Mouse (Mus musculus) A20 (cell line): Measurements from ENCODE around the gene Foxr1.
A peak's percentile ranks its signal among the peaks of the same experiment; 100 is the strongest.
"Not testable (repeated sequence)": the region's sequence is repeated elsewhere in the genome, so short reads cannot be mapped to it uniquely, and the experiment has no call there.

Experiments used
- DNase-seq: peaks from one replicate; pipeline ENCODE4 v3.0.0-alpha.2; 2011; ENCODE audit warnings: low read depth, low spot score

Gene Foxr1

DNA sequence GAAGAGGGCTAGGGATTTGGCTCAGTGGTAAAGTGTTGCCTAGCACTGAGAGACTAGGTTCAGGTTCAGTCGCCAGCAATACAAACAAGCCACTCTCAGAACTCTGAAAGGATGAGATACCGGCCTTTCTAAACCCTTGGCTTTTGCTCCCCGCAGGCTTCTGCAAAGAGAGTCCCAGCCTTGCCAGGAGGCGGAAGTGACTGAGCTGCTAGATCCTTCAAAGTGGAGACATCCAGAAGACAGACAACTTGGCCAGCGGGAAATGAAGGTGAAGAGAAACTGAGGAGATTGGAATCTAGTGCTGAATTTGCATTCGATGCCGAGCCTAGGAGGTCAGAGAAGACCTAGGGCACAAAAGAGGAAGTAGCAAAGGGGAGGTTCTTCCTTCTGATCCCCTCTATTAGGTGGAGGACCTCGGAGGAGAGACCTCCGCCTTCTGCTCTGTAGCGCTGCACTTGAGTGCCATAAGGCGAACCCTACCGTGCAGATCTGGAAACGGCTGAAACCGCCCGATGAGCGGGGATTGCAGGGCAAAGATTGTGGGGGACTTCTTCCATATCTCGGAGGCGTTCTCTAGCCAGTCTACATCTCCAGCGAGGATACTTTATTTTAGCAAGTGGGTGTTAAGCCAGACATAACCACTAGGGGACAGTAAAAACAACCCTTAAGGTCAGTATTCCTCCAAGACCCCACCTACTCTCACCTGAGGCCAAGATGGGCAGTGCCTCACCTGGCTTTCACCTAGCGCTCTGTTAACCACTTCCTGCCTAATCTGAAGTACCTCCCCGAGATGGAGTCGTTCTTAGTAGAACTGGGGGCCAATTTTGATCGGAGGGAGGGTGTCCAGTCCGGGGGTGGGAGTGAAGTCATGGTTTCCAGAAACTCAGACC is 36.6 kb upstream of the Foxr1 start:
- DNase-seq = peak; percentile 75

DNA sequence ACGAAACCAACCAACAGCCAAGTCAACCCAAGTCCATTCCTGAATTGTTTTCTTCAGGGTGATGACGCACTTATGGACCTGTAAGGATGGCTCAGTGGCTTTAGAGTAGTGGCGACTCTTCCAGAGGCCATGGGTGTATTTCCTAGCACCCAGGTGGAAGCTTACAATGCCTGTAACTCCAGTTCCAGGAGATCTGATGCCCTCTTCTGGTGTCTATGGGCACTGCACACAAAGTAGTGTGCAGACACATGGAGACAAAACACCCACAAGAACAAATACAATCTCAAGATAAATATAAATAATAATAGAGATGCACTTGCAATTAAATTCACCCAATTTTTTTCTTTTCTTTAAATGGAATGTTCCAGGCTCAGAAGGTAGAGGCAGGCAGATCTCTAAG is 35.0 kb upstream of the Foxr1 start:
- DNase-seq = peak; percentile 45

DNA sequence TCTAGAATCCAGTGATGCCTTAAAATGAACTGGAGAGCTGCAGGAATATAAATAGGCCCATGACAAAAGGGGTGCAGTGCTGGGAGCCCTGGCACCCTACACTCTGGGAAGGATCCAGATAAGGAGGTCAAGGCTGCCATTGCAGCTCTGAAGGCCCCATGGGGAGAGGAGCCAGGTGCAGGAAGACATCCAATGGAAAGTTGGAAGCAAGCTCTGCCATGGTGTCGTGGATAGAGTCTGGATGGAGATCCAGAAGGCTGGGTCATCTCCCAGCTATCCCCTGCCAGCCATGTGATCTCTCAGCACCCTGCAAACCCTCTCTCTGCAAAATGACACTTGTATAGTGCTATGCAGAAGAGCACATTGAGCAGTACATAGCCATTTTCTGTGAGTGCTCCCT is 33.4 kb upstream of the Foxr1 start:
- DNase-seq = no peak

DNA sequence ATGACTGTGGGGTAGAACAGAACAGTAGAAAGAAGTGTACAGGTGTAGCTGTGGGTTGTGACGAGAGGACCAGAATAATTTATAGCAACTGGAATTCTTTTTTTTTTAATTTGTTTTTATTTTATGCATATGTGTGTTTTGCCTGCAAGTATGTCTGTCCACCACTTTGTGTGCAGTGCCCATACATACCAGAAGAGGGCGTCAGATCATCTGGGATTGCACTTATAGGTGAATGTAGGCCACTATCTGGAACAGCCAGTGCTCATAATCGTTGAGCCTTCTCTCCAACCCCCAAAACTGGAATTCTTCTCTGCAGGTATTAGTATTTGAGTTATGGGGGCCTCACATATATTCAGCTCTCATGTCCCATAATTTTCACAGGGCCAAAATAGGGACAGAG is 32.2 kb upstream of the Foxr1 start:
- peak; percentile 47 for DNase-seq

DNA sequence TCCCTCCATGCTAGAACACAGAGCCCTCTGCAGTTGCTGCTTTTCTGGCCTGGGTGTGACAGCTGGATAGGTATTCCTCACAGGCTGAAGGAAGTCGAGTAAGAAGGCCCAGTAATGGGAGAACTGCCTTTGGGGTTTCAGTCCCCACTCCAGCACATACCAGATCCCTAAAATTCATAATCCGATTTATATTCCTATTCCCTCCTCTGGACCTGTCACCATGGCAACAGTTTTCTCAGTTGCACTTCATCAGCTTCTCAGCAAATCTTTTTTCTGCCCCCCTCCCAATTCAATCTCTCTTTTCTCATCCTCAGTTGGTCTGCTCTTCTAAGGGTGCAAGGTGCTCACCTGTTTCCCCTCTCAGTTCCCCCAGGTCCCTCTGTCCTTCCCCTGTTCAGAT is 27.9 kb upstream of the Foxr1 start:
- DNase-seq = no peak

DNA sequence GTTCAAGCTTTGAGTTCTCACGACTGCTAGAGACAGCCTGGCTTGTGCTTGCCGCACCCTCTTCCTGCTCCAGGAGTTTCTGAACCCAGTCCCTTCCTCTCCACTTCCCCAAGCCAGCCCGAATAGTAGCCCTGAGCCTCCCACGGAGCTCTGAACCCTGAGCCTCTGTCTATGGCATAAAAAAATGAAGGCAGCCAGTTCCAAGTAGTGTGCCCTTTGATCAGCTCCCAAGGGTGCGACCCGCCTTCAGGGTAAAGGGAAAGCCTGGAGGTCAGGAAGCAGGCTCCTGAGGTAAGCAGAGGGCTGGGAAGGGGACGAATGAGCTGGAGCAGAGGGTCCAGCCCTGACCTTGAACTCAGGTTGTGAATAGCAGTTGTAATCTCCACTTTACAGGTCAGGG is 27.3 kb upstream of the Foxr1 start:
- DNase-seq = no peak

DNA sequence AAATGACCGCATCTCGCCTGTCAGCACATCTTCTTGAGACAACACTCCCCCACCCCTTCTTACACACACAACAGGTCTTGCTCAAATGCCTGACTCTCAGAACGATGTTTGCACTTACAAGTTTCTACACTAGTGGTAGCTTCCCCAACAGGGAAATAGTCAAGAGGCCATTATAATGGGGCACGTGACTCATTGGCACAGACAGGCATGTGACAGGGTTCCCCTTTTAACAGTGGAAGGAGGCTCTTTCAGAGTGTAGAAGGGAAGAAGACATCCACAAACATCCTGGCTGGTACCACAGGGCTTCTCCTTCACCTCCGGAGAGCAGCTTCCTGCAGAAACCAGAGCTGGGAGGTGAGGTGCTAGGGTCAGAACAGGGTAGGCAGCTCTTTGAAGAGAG is 21.0 kb upstream of the Foxr1 start:
- no peak for DNase-seq

DNA sequence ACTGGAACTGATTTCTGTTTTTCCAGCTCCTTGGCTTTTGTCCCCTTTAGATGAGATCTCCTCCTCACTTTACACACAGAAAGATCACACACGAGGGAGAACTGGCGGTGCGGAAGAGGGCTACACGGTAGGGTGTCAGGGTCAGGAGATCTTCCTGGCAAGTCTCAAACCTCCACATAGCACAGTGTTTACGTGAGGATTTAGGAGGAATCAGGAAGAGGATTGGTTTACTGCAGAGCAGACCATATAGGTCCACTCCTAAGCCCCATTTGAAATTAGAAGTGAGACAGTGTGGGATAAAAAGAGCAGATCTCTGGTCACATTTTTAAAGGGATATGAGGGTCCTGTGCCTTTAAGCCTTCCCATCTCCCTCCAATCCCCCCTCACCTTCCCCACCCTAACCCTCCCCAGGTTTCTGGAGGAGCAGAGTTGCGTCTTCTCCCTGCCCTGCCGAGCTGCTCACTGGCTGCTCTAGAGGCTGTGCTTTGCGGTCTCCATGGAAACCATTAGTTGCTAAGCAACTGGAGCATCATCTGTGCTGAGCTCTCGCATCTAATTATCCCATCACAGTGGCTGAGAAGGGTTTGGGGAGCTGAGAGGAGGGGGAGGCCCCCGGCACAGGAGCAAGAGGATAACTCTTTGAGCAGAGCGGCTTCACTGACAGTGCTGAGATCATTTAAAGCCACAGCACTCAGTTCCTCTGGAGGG is 16.3 kb upstream of the Foxr1 start:
- peak; percentile 32 for DNase-seq

DNA sequence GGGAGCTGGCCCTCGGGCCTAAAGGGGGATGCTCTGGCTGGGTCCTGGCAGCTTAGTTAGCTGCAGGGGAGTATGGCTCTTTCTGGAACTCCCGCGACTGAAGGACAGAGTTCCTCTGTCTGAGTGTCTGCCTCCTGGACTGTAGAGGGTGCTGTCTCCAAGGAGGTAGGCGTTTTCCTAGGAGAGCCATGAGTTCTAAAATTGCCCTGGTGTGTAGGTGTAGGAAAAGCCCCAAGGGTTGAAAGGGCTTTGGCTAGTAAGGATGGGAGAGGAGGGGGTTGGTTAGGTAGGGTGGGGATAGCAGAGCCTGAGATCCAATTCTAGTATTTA is 13.9 kb upstream of the Foxr1 start, which contains the start of gene Upk2:
Upk2 (minus strand) TSS at position 86 of the 330 bp plus-strand sequence.
- DNase-seq = no peak

DNA sequence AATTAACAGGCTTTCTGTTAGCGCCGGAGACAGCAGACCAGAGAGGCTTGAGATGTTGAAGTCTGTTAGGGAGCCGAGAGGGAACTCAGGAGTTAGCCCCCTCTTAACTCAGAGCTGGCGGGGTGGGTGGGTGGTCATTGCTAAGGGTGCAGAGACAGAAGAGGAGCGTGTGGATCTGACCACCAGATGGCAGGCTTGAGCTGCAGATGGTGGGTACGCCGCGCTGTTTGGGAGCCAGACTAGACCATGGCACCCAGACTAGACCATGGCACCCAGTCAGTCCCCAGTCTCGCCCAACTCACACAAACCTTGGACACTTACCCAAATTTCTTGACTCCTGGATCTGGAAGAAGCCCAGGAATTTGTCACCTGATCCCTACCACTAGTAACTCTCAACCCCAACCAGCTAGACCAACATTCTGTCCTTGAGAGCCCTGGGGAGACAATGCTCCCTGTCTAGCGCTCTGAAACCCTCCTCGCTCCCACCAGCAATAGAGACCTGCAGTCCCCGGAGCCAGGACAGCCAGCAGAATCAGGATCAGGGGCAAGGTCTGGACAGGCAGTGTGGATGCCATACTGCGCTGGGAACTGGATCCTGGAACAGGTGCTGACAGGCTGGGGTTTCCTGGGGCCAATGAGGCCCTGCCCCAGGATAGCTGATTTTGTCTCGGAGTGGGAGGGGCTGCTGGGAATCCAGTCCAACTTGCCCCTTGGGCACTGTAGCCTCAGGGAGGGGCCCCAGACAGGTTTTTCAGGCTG is 13.4 kb upstream of the Foxr1 start:
- peak; percentile 82 for DNase-seq

DNA sequence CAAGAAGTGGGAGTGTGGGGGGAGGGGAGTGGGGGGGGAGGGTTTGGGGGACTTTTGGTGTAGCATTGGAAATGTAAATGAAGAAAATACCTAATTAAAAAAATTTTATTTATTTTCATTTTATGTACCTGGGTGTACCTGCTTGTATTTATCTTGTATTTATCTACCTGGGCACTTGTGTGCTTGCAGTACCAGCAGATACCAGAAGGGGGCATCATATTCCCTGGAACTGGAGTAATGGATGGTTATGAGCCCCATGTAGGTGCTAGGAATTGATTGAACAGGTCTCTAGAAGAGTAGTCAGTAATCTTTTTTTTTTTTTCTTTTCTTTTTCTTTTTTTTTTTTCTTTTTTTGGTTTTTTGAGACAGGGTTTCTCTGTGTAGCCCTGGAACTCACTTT is 9.5 kb upstream of the Foxr1 start:
- DNase-seq = peak; percentile 39

DNA sequence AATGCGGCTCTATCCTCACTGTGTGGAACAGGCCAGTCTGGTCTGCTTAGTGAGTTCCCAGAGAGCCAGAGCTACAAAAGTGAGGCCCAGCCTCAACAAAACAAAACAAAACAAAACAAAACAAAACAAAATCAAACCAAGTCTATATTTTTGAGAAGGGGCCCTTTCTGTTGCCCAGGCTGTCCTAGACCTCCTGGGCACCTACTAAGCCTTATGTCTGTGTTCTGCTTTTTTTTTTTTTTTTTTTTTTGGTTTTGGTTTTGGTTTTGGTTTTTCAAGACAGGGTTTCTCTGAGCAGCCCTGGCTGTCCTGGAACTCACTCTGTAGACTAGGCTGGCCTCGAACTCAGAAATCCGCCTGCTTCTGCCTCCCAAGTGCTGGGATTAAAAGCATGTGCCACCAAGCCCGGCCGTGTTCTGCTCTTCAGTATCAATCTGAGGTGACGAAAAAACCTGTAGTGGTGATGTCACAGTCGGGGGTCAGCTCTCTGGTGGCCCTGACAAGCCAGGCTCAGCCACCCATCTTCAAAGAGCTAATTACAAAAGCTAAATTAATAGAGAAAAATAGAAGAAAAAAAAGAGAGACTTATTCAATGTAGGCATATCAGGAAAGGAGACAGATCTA is 3.6 kb upstream of the Foxr1 start:
- peak; percentile 49 for DNase-seq

DNA sequence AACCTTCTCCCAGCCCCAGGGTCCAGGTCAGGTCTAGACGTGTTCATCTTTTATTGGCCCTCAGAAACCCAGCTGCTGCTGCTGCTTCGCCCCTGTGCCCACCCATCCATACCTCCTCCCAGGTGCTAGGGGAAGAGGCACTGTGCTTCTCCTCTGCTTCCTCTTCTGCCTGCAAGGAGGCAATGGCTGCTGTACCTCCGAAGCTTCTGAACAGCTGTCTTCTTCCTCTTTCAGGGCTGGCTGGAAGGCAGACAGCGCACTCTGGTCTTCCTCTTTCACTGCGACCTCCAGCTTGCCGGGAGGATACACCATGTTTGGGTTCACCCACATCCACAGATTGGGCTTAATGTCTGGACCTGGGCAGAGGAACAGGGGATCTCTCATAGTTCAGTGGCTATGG is 5.2 kb downstream of the Foxr1 start:
- peak; percentile 91 for DNase-seq

DNA sequence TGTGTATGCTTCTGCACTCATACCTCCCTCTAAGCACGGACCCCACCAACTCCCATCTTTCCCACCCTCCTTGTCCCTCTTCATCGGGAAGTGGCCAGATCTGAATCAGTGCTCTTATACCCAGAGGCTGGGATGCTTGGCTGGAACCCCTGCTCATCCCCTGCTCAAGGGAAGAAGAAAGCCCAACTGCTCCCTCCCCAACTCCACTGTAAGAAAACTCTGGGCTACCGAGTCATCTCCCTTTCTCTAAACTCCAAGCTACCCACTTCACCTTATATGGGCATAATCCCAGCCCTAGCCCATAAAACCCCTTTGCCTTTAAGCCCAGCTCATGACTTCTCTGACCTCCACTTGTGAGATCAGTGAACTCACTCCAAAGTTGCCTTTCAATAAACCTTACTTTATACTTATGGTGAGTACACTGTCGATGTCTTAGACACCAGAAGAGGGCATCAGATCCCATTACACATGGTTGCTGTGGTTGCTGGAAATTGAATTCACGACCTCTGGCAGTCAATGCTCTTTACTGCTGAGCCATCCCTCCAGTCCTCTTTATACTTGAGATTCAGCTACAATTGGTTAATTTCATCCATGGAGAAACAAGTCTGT is 8.3 kb downstream of the Foxr1 start:
- no peak for DNase-seq

DNA sequence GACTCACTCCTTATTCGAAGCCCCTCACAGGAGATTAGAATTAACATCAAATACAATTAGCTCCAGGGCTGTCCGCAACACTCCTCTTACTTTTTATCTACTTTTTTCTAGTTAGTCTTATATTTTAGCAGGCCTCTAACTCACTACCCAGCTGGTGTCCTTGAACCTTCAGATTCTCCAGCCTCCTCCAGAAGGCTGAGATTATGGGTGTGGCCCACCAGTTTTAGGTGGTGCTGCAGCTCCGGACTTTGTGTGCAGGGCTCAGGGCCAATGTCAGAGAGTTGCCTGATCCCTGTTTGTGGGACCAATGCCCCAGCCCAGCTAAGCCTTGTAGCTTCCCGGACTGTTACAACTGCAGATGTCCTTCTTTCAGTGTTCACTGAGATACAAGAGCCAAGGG is 17.4 kb downstream of the Foxr1 start:
- no peak for DNase-seq

DNA sequence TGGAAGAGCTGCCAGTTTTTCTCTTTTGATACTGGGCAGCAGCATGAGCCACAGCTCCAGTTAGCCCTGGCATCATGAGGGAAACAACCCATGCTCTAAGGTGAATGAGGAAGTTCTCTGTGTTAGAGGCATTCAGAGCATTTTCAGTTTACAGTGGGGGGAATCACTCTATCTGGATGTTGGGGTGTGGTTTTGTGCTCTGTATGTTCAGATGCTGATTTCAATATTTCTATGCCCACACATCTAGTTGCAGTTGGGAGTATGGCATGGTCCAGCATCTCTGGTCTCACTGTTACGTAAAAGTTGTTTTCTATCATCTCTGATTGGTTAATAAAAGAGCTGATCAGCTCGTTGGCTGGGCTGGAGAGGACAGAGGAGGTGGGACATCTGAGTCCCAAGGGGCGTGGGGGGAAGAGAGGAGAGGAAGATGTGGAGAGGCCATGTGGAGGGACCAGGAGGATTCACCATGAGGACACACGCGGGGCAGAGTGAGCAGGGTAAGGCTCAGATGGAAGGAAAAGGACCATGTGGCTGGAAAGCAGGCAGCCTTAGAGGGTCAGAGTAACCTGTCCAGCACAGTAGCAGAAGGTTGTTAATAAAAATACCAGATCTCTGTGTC is 20.5 kb downstream of the Foxr1 start:
- DNase-seq = peak; percentile 84

DNA sequence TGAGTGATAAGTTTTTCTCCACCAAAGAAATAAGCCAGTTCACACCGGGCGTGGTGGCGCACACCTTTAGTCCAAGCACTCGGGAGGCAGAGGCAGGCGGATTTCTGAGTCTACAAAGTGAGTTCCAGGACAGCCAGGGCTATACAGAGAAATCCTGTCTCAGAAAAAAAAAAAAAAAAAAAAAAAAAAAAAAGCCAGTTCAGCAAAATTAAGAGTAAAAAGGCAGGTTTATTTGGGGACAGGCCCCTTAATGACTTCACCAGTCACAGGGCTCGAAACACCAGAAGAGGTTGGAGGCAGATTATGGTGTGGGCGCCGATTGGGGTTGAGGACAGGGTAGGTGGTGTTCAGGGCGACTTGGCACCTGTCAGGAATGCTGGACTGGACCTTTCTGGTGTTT is 21.2 kb downstream of the Foxr1 start:
- DNase-seq = not testable (repeated sequence)

DNA sequence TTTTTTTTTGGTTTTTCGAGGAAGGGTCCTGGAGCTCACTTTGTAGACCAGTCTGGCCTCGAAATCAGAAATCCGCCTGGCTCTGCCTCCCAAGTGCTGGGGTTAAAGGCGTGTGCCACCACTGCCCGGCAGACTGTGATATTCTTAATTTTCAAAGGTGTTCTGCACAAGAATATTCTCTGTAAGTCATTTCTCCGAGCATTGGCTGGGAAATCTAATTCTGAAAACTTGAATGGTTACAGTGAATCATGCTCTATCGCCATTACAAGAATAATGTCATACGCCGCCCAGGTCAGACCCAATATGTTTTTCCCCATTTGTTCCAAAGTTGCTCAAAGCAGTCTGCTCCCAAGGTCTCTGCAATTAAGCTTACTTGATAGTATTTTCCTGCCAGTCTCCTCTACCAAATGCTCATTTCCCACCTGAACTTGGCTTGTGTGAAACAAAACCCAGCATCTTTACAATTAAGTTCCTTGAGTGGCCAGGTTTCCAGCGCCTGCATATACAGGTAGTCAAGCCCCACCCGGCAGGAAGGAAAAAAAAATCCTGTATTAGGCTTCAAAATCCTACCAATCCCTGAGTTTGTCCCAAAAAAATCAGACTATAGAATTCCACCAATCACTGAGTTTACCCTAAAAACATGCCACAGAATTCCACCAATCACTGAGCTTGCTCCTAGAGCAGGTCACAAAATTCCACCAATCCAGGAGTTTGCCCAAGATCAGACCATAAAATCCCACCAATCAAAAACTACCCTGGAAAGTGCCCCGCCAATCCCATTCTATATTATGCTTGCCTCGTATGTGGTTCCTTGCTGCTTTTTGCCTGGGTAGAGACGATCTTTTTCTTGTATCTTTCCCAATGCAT is 22.2 kb downstream of the Foxr1 start, which contains the start of gene Ccdc84:
Ccdc84 (minus strand) TSS at position 51 of the 867 bp plus-strand sequence.
- no peak for DNase-seq

DNA sequence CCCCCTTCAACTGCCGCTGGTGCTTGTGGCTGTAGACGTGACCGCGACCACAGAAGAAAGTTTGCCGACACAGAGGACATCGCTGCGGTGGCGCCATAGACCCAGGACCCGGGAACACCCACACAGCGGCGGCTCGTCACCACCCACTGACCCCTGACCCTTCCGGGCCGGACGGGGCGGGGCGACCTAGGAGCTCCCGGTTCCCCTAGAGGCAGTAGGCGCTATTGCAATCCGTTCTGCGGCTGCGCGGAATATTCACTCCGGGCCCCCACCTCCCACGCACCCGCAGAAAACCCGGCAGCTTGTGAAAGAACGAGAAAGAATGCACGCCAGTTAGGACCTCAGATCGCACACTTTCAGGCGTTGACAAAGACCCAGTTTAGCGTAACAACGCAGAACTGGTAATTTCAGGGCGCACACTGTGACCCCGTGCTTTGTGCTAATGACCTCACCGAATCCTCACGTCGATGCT is 23.0 kb downstream of the Foxr1 start:
- peak; percentile 94 for DNase-seq
